Mouse (Mus musculus): ENCODE measurements around the gene Psors1c2. TPM values are rescaled to one million over a fixed set of nuclear protein-coding genes. Genes with fewer than 3 reads are reported as not detected.
A peak's percentile ranks its signal among the peaks of the same experiment; 100 is the strongest.

Psors1c2 gene
- polyA plus RNA-seq, 1 experiment from 2014 or later, result 0.22 TPM

GRCm38 (mm10) chr17:35557351-35557750 lies 24.4 kb downstream of the Psors1c2 start:
- Histone ChIP-seq H3K4me1 (ENCODE audit: control insufficient read depth, insufficient read depth, low read length) (no peaks in the 10 kb centered on the region), H3K27ac (ENCODE audit: low read depth, low read length) (no peak overlapping the region), H3K27me3 (ENCODE audit: control insufficient read depth, insufficient read depth, low read length) (no peaks in the 10 kb centered on the region), H3K9ac (ENCODE audit: low read length) (no peak overlapping the region), H3K9me3 (ENCODE audit: control insufficient read depth, low read length) (no peaks in the 10 kb centered on the region), H3K36me3 (ENCODE audit: control insufficient read depth, insufficient read depth, low read length) (no peaks in the 10 kb centered on the region), H3K4me2 (no peak overlapping the region), H3K4me3 (ENCODE audit: low read depth, low read length) (no peak overlapping the region)
- WGBS, result 78% methylated on average over 9 of the region's 9 CpGs
- DNase-seq (ENCODE audit: low spot score, missing footprints) (peak; percentile 84), ATAC-seq (ENCODE audit: low FRiP score) (no peak)

GRCm38 (mm10) chr17:35558216-35558615 lies 25.2 kb downstream of the Psors1c2 start:
- Histone ChIP-seq H3K4me2 (no peak overlapping the region), H3K9me3 (ENCODE audit: control insufficient read depth, low read length) (no peaks in the 10 kb centered on the region), H3K4me3 (ENCODE audit: low read depth, low read length) (no peak overlapping the region), H3K27ac (ENCODE audit: low read depth, low read length) (no peak overlapping the region), H3K4me1 (ENCODE audit: control insufficient read depth, insufficient read depth, low read length) (no peaks in the 10 kb centered on the region), H3K27me3 (ENCODE audit: control insufficient read depth, insufficient read depth, low read length) (no peaks in the 10 kb centered on the region), H3K9ac (ENCODE audit: low read length) (no peak overlapping the region), H3K36me3 (ENCODE audit: control insufficient read depth, insufficient read depth, low read length) (no peaks in the 10 kb centered on the region)
- DNase-seq (ENCODE audit: low spot score, missing footprints) (no peak), ATAC-seq (ENCODE audit: low FRiP score) (no peak)
- whole genome bisulfite sequencing, result 59% methylated on average over 8 of the region's 8 CpGs

- H3K9ac ChIP-seq (ENCODE audit: low read length), result no peak within 1 kb of the TSS
- no peak within 1 kb of the TSS for H3K4me3 ChIP-seq (ENCODE audit: low read depth, low read length)
- no peaks in the 10 kb centered on the region for H3K36me3 ChIP-seq (ENCODE audit: control insufficient read depth, insufficient read depth, low read length)
- H3K27ac ChIP-seq (ENCODE audit: low read depth, low read length), result no peak within 1 kb of the TSS
- no peak within 1 kb of the TSS for H3K4me2 ChIP-seq
- H3K27me3 ChIP-seq (ENCODE audit: control insufficient read depth, insufficient read depth, low read length), result peaks cover 11% of the 10 kb centered on the region
- H3K4me1 ChIP-seq (ENCODE audit: control insufficient read depth, insufficient read depth, low read length), result peaks cover 6% of the 10 kb centered on the region; the same call in 1 of the 2 replicates
- H3K9me3 ChIP-seq (ENCODE audit: control insufficient read depth, low read length), result no peaks in the 10 kb centered on the region
- ATAC-seq (ENCODE audit: low FRiP score), result no peak
- 55% methylated on average over 3 of the region's 3 CpGs for WGBS
- DNase-seq (ENCODE audit: low spot score, missing footprints), result no peak
Measured at GRCm38 (mm10) chr17:35567150-35567549, 34.1 kb downstream of the Psors1c2 start, which contains the start of gene 2300002M23Rik. TSS of gene 2300002M23Rik (plus strand) at chr17:35567450.

- no peak overlapping the region for H3K4me2 ChIP-seq
Measured at GRCm38 (mm10) chr17:35567767-35568166, 34.8 kb downstream of the Psors1c2 start.

GRCm38 (mm10) chr17:35569091-35569944 lies 36.3 kb downstream of the Psors1c2 start:
- Histone ChIP-seq H3K4me1 (ENCODE audit: control insufficient read depth, insufficient read depth, low read length) (peaks cover 6% of the 10 kb centered on the region; the same call in 1 of the 2 replicates), H3K36me3 (ENCODE audit: control insufficient read depth, insufficient read depth, low read length) (no peaks in the 10 kb centered on the region), H3K4me3 (ENCODE audit: low read depth, low read length) (peak overlapping the region; percentile 12; the same call in 1 of the 2 replicates), H3K27me3 (ENCODE audit: control insufficient read depth, insufficient read depth, low read length) (peaks cover 11% of the 10 kb centered on the region), H3K9ac (ENCODE audit: low read length) (peak overlapping the region; percentile 43), H3K27ac (ENCODE audit: low read depth, low read length) (no peak overlapping the region), H3K9me3 (ENCODE audit: control insufficient read depth, low read length) (no peaks in the 10 kb centered on the region), H3K4me2 (peak overlapping the region; percentile 46)
- WGBS, result 2% methylated on average over 28 of the region's 28 CpGs
- peak; percentile 77 for ATAC-seq (ENCODE audit: low FRiP score)
- DNase-seq (ENCODE audit: low spot score, missing footprints), result peak; percentile 93

More at GRCm38 (mm10) chr17:35567767-35568166, 34.8 kb downstream of the Psors1c2 start:
- 19% methylated on average over 9 of the region's 9 CpGs for WGBS
- H3K9me3 ChIP-seq (ENCODE audit: control insufficient read depth, low read length), result no peaks in the 10 kb centered on the region
- ATAC-seq (ENCODE audit: low FRiP score), result no peak
- H3K27ac ChIP-seq (ENCODE audit: low read depth, low read length), result no peak overlapping the region
- peaks cover 6% of the 10 kb centered on the region; the same call in 1 of the 2 replicates for H3K4me1 ChIP-seq (ENCODE audit: control insufficient read depth, insufficient read depth, low read length)
- DNase-seq (ENCODE audit: low spot score, missing footprints), result peak; percentile 80
- no peak overlapping the region for H3K4me3 ChIP-seq (ENCODE audit: low read depth, low read length)
- H3K27me3 ChIP-seq (ENCODE audit: control insufficient read depth, insufficient read depth, low read length), result peaks cover 11% of the 10 kb centered on the region
- H3K36me3 ChIP-seq (ENCODE audit: control insufficient read depth, insufficient read depth, low read length), result no peaks in the 10 kb centered on the region
- H3K9ac ChIP-seq (ENCODE audit: low read length), result no peak overlapping the region

GRCm38 (mm10) chr17:35570836-35571235 lies 37.8 kb downstream of the Psors1c2 start:
- Histone ChIP-seq H3K4me1 (ENCODE audit: control insufficient read depth, insufficient read depth, low read length) (peaks cover 6% of the 10 kb centered on the region; the same call in 1 of the 2 replicates), H3K4me3 (ENCODE audit: low read depth, low read length) (no peak overlapping the region), H3K4me2 (no peak overlapping the region), H3K9ac (ENCODE audit: low read length) (no peak overlapping the region), H3K27me3 (ENCODE audit: control insufficient read depth, insufficient read depth, low read length) (peaks cover 12% of the 10 kb centered on the region), H3K9me3 (ENCODE audit: control insufficient read depth, low read length) (no peaks in the 10 kb centered on the region), H3K27ac (ENCODE audit: low read depth, low read length) (no peak overlapping the region), H3K36me3 (ENCODE audit: control insufficient read depth, insufficient read depth, low read length) (no peaks in the 10 kb centered on the region)
- 83% methylated on average over 14 of the region's 14 CpGs for WGBS
- ATAC-seq (ENCODE audit: low FRiP score) (no peak), DNase-seq (ENCODE audit: low spot score, missing footprints) (no peak)

GRCm38 (mm10) chr17:35571477-35571876 lies 38.5 kb downstream of the Psors1c2 start:
- no peak overlapping the region for H3K27ac ChIP-seq (ENCODE audit: low read depth, low read length)
- DNase-seq (ENCODE audit: low spot score, missing footprints), result no peak
- H3K4me1 ChIP-seq (ENCODE audit: control insufficient read depth, insufficient read depth, low read length), result peaks cover 6% of the 10 kb centered on the region; the same call in 1 of the 2 replicates
- no peak overlapping the region for H3K9ac ChIP-seq (ENCODE audit: low read length)
- H3K36me3 ChIP-seq (ENCODE audit: control insufficient read depth, insufficient read depth, low read length), result no peaks in the 10 kb centered on the region
- 95% methylated on average over 7 of the region's 7 CpGs for WGBS
- H3K27me3 ChIP-seq (ENCODE audit: control insufficient read depth, insufficient read depth, low read length), result peaks cover 13% of the 10 kb centered on the region
- H3K4me2 ChIP-seq, result no peak overlapping the region
- ATAC-seq (ENCODE audit: low FRiP score), result no peak
- no peaks in the 10 kb centered on the region for H3K9me3 ChIP-seq (ENCODE audit: control insufficient read depth, low read length)
- no peak overlapping the region for H3K4me3 ChIP-seq (ENCODE audit: low read depth, low read length)

GRCm38 (mm10) chr17:35578211-35578610 lies 45.2 kb downstream of the Psors1c2 start:
- no peak; the same call in 1 of the 2 replicates for ATAC-seq (ENCODE audit: low FRiP score)
- no peak overlapping the region for H3K4me2 ChIP-seq
- H3K36me3 ChIP-seq (ENCODE audit: control insufficient read depth, insufficient read depth, low read length), result no peaks in the 10 kb centered on the region
- H3K27me3 ChIP-seq (ENCODE audit: control insufficient read depth, insufficient read depth, low read length), result 0 out of 2 replicates have a peak, but pooled peaks cover 2% of the 10 kb centered on the region
- 17% methylated on average over 6 of the region's 6 CpGs for WGBS
- H3K9ac ChIP-seq (ENCODE audit: low read length), result no peak overlapping the region
- H3K27ac ChIP-seq (ENCODE audit: low read depth, low read length), result no peak overlapping the region
- no peak overlapping the region for H3K4me3 ChIP-seq (ENCODE audit: low read depth, low read length)
- no peaks in the 10 kb centered on the region for H3K4me1 ChIP-seq (ENCODE audit: control insufficient read depth, insufficient read depth, low read length)
- H3K9me3 ChIP-seq (ENCODE audit: control insufficient read depth, low read length), result no peaks in the 10 kb centered on the region
- peak; percentile 99 for DNase-seq (ENCODE audit: low spot score, missing footprints)

- ATAC-seq (ENCODE audit: low FRiP score) (no peak), DNase-seq (ENCODE audit: low spot score, missing footprints) (no peak)
- Histone ChIP-seq H3K4me2 (no peak overlapping the region), H3K4me3 (ENCODE audit: low read depth, low read length) (no peak overlapping the region), H3K36me3 (ENCODE audit: control insufficient read depth, insufficient read depth, low read length) (no peaks in the 10 kb centered on the region), H3K9me3 (ENCODE audit: control insufficient read depth, low read length) (no peaks in the 10 kb centered on the region), H3K4me1 (ENCODE audit: control insufficient read depth, insufficient read depth, low read length) (no peaks in the 10 kb centered on the region), H3K9ac (ENCODE audit: low read length) (no peak overlapping the region), H3K27me3 (ENCODE audit: control insufficient read depth, insufficient read depth, low read length) (no peaks in the 10 kb centered on the region; the same call in 1 of the 2 replicates), H3K27ac (ENCODE audit: low read depth, low read length) (no peak overlapping the region)
- WGBS, result 97% methylated on average over 1 of the region's 1 CpGs
Measured at GRCm38 (mm10) chr17:35582900-35583299, 49.9 kb downstream of the Psors1c2 start.
